Mouse (Mus musculus) kidney, postnatal 0 days (tissue): ENCODE measurements around the gene Ugt1a10. TPM values are rescaled to one million over a fixed set of nuclear protein-coding genes. Genes with fewer than 3 reads are reported as not detected.

ENCODE experiments used
- ATAC-seq: fragments of 200-750 bp; cut with Nextera tagmentation; replicated peaks from 2 replicates; pipeline ENCODE4 v1.8.0; 2017; ENCODE audit warnings: low read depth, moderate number of reproducible peaks, moderate TSS enrichment, moderate library complexity; ENCODE audit not compliant: low FRiP score
- DNase-seq: peaks from one replicate; pipeline ENCODE4 v3.0.0-alpha.2; 2016; ENCODE audit warnings: low spot score
- H3K27ac ChIP-seq: fragments of 300-500 bp; sonication (generic); 2 replicates; pipeline ENCODE4 v1.5.1; 2014; ENCODE audit warnings: mild to moderate bottlenecking
- H3K27me3 ChIP-seq: fragments of 300-500 bp; sonication (generic); 2 replicates; pipeline ENCODE4 v1.6.1; 2014; ENCODE audit warnings: low read length, mixed read lengths; ENCODE audit not compliant: insufficient read depth
- H3K36me3 ChIP-seq: fragments of 300-500 bp; sonication (generic); 2 replicates; pipeline ENCODE4 v1.6.1; 2014; ENCODE audit warnings: low read length, mixed read lengths; ENCODE audit not compliant: insufficient read depth
- H3K4me1 ChIP-seq: fragments of 300-500 bp; sonication (generic); replicated peaks from 2 replicates; pipeline ENCODE4 v1.6.1; 2014; ENCODE audit warnings: antibody characterized with exemption, low read length, mixed read lengths; ENCODE audit not compliant: insufficient read depth
- H3K4me2 ChIP-seq: fragments of 300-500 bp; sonication (generic); 2 replicates; pipeline ENCODE4 v1.6.1; 2014; ENCODE audit warnings: mild to moderate bottlenecking, low read length, moderate library complexity, mixed read lengths
- H3K4me3 ChIP-seq: fragments of 300-500 bp; sonication (generic); replicated peaks from 2 replicates; pipeline ENCODE4 v1.5.1; 2014; ENCODE audit warnings: low read depth, low read length
- H3K9ac ChIP-seq: fragments of 300-500 bp; sonication (generic); 2 replicates; pipeline ENCODE4 v1.6.1; 2014; ENCODE audit warnings: low read depth, low read length
- H3K9me3 ChIP-seq: fragments of 300-500 bp; sonication (generic); replicated peaks from 2 replicates; pipeline ENCODE4 v1.6.1; 2016; ENCODE audit warnings: low read length, inconsistent platforms, mixed read lengths
- CTCF ChIP-seq: IDR thresholded peaks from 2 replicates; pipeline ENCODE4 v1.5.1; 2016; ENCODE audit warnings: antibody characterized with exemption, low read depth, mild to moderate bottlenecking, moderate library complexity
- WGBS: fragments of 180-500 bp; shearing (Covaris S2); extraction: QIAGEN DNeasy Blood & Tissue Kit; methylation state at CpG from one replicate; pipeline ENCODE4 v1.1.7; 2014; 5-methylcytosine and 5-hydroxymethylcytosine counted together
- polyA plus RNA-seq: library from polyadenylated mRNA; unstranded; fragments of >200 nt; fragmentation: Nextera tagmentation; extraction: Ambion mirVana; gene quantifications from 2 replicates; pipeline ENCODE4 v1.2.1, GENCODE M21; 2015

Ugt1a10 gene
- polyA plus RNA-seq, 1 experiment from 2014 or later: 52.3 TPM

- peaks cover 8% of the 10 kb centered on the region; the same call in 1 of the 2 replicates for H3K36me3 ChIP-seq
- H3K9me3 ChIP-seq: peaks cover 10% of the 10 kb centered on the region
- no peak for TF ChIP-seq CTCF
- peaks cover 11% of the 10 kb centered on the region for H3K4me1 ChIP-seq
- no peak overlapping the region for H3K4me3 ChIP-seq
- ATAC-seq (no peak), DNase-seq (no peak)
- no peaks in the 10 kb centered on the region for H3K27me3 ChIP-seq
- no peak overlapping the region for H3K27ac ChIP-seq
- H3K4me2 ChIP-seq: no peak overlapping the region
- no peak overlapping the region for H3K9ac ChIP-seq
- WGBS: 61% methylated on average over 2 of the region's 2 CpGs
Observed at GRCm38 (mm10) chr1:88255466-88255857, 200.3 kb downstream of the Ugt1a10 start.

- Histone ChIP-seq H3K4me2 (no peak overlapping the region), H3K9me3 (0 out of 2 replicates have a peak, but pooled peaks cover 3% of the 10 kb centered on the region), H3K9ac (no peak overlapping the region), H3K27me3 (no peaks in the 10 kb centered on the region), H3K4me1 (peaks cover 11% of the 10 kb centered on the region), H3K4me3 (no peak overlapping the region), H3K36me3 (peaks cover 15% of the 10 kb centered on the region), H3K27ac (no peak overlapping the region)
- WGBS: 79% methylated on average over 13 of the region's 13 CpGs
- ATAC-seq (no peak), DNase-seq (no peak)
- TF ChIP-seq CTCF: no peak
Observed at GRCm38 (mm10) chr1:88255989-88256754, 201.0 kb downstream of the Ugt1a10 start.

GRCm38 (mm10) chr1:88256886-88257663, 201.9 kb downstream of the Ugt1a10 start:
- H3K9me3 ChIP-seq: no peaks in the 10 kb centered on the region
- no peaks in the 10 kb centered on the region for H3K27me3 ChIP-seq
- no peak overlapping the region for H3K4me3 ChIP-seq
- H3K4me2 ChIP-seq: no peak overlapping the region
- no peak overlapping the region for H3K9ac ChIP-seq
- H3K36me3 ChIP-seq: peaks cover 23% of the 10 kb centered on the region
- no peak for ATAC-seq
- 75% methylated on average over 10 of the region's 10 CpGs for WGBS
- peaks cover 14% of the 10 kb centered on the region for H3K4me1 ChIP-seq
- no peak for TF ChIP-seq CTCF
- DNase-seq: no peak
- no peak overlapping the region for H3K27ac ChIP-seq

- WGBS: 81% methylated on average over 6 of the region's 6 CpGs
- peaks cover 28% of the 10 kb centered on the region for H3K36me3 ChIP-seq
- H3K27ac ChIP-seq: no peak overlapping the region
- no peak overlapping the region for H3K9ac ChIP-seq
- H3K27me3 ChIP-seq: no peaks in the 10 kb centered on the region
- H3K4me2 ChIP-seq: no peak overlapping the region
- DNase-seq (no peak), ATAC-seq (no peak)
- peaks cover 14% of the 10 kb centered on the region for H3K4me1 ChIP-seq
- no peaks in the 10 kb centered on the region for H3K9me3 ChIP-seq
- H3K4me3 ChIP-seq: no peak overlapping the region
- TF ChIP-seq CTCF: no peak
Observed at GRCm38 (mm10) chr1:88257681-88258080, 202.5 kb downstream of the Ugt1a10 start.

GRCm38 (mm10) chr1:88258361-88258760, 203.2 kb downstream of the Ugt1a10 start:
- no peak for TF ChIP-seq CTCF
- Histone ChIP-seq H3K9ac (no peak overlapping the region), H3K36me3 (peaks cover 35% of the 10 kb centered on the region), H3K4me1 (peaks cover 14% of the 10 kb centered on the region), H3K4me3 (no peak overlapping the region), H3K27me3 (no peaks in the 10 kb centered on the region), H3K4me2 (no peak overlapping the region), H3K9me3 (no peaks in the 10 kb centered on the region), H3K27ac (no peak overlapping the region)
- ATAC-seq: no peak
- 64% methylated on average over 6 of the region's 6 CpGs for WGBS
- no peak for DNase-seq

GRCm38 (mm10) chr1:88258881-88259642, 203.9 kb downstream of the Ugt1a10 start:
- peak overlapping the region; percentile 0; the same call in 1 of the 2 replicates for H3K27ac ChIP-seq
- 50% methylated on average over 8 of the region's 8 CpGs for WGBS
- DNase-seq: peak; percentile 87

More at GRCm38 (mm10) chr1:88258881-88259642, 203.9 kb downstream of the Ugt1a10 start:
- H3K4me1 ChIP-seq: peaks cover 14% of the 10 kb centered on the region
- H3K36me3 ChIP-seq: peaks cover 42% of the 10 kb centered on the region
- H3K9ac ChIP-seq: 0 out of 2 replicates have a peak overlapping the region, but pooled peaks have one; percentile 0
- no peak overlapping the region for H3K4me3 ChIP-seq
- no peak; the same call in 1 of the 2 replicates for TF ChIP-seq CTCF
- H3K27me3 ChIP-seq: no peaks in the 10 kb centered on the region
- H3K4me2 ChIP-seq: no peak overlapping the region
- no peaks in the 10 kb centered on the region for H3K9me3 ChIP-seq
- ATAC-seq: peak; percentile 4; the same call in 1 of the 2 replicates
